In genomic region chr4:149775760-149776362, GRCm38 (mm10) we compare ENCODE assay signal across 12 mouse cellular contexts. TPM values are rescaled to one million over a fixed set of nuclear protein-coding genes. Genes with fewer than 3 reads are reported as not detected.
DNase-seq lines count a peak whose midpoint lies in the region; ATAC-seq and TF ChIP-seq lines count a peak whose summit lies in the region.
"Had no signal": no experiment of that assay in that cellular context is flagged by ENCODE, and none has a peak within 500 bp of the region (broad histone marks: within the 10 kb centered on the region; RNA-seq: fewer than 3 reads in every experiment).

No protein-coding gene starts in this region.

- peak overlapping the region; percentile 63; the same call in 1 of the 2 replicates for H3K27ac ChIP-seq in layer of hippocampus, adult 2 months
- no peak overlapping the region for H3K27ac ChIP-seq in intestine, embryonic 15.5 days
- H3K27ac ChIP-seq: embryonic facial prominence, embryonic 12.5 days had no signal

- H3K27me3 ChIP-seq in intestine, embryonic 15.5 days (replicated peaks) = 0 out of 2 replicates have a peak, but pooled peaks cover 2% of the 10 kb centered on the region
- H3K27me3 ChIP-seq: embryonic facial prominence, embryonic 12.5 days had no signal

- no peaks in the 10 kb centered on the region for H3K9me3 ChIP-seq in intestine, embryonic 15.5 days
- H3K9me3 ChIP-seq: embryonic facial prominence, embryonic 12.5 days; G1E; heart, embryonic 12.5 days had no signal

- H3K9ac ChIP-seq in intestine, embryonic 15.5 days = no peak overlapping the region
- H3K9ac ChIP-seq: embryonic facial prominence, embryonic 12.5 days; heart, embryonic 12.5 days had no signal

- 15% methylated on average over 8 of the region's 8 CpGs for WGBS in intestine, embryonic 15.5 days

- ATAC-seq in intestine, embryonic 15.5 days = peak; percentile 32
- ATAC-seq: inflammation-experienced regulatory T-cells, adult 6 months had no signal

- no peak for TF ChIP-seq CTCF in layer of hippocampus, adult 2 months (conservative IDR thresholded peaks at IDR 0.05)

- no peaks in the 10 kb centered on the region for H3K36me3 ChIP-seq in intestine, embryonic 15.5 days
- H3K36me3 ChIP-seq: embryonic facial prominence, embryonic 12.5 days; heart, embryonic 12.5 days had no signal

- H3K4me3 ChIP-seq in layer of hippocampus, adult 2 months = no peak overlapping the region
- no peak overlapping the region for H3K4me3 ChIP-seq in intestine, embryonic 15.5 days (replicated peaks)
- H3K4me3 ChIP-seq: embryonic facial prominence, embryonic 12.5 days; heart, embryonic 12.5 days had no signal

- DNase-seq in layer of hippocampus, adult 2 months (ENCODE audit: low spot score in 2 of 2) = no peak
- DNase-seq in layer of hippocampus, adult 9-10 months (ENCODE audit: low spot score) = no peak
- DNase-seq in urinary bladder, postnatal 14 days (ENCODE audit: low spot score) = peak; percentile 46
- DNase-seq in urinary bladder, postnatal 10 days (ENCODE audit: low spot score) = no peak
- DNase-seq in cerebellum, adult 11-12 months = no peak
- DNase-seq in frontal cortex, adult 2 months (ENCODE audit: extremely low spot score in 1 of 2, low spot score in 1 of 2) = no peak
- DNase-seq: cerebellum, adult 8-10 months had no signal

- H3K4me2 ChIP-seq in intestine, embryonic 15.5 days (replicated peaks) = peak overlapping the region; percentile 28
- H3K4me2 ChIP-seq: embryonic facial prominence, embryonic 12.5 days; heart, embryonic 12.5 days had no signal

- peaks cover 23% of the 10 kb centered on the region for H3K4me1 ChIP-seq in intestine, embryonic 15.5 days (replicated peaks)

RNA-seq across cellular contexts. Expression of gene Slc25a33, which starts 1.8 kb away (rescaled TPM):
- 10 to 100 TPM; 35.6 to 35.8 TPM for total RNA-seq in layer of hippocampus, adult 2 months (2021)
- 9.5 and 10.3 TPM in 2 replicates for polyA plus RNA-seq in intestine, embryonic 15.5 days (2015; fragmentation: Nextera tagmentation; extraction: Ambion mirVana)
- polyA plus RNA-seq in frontal cortex, adult 2 months (2012; rRNA removed) = 35.1 and 36.5 TPM in 2 replicates

RNA-seq across cellular contexts. Expression of gene Tmem201, which starts 38.0 kb away (rescaled TPM):
- total RNA-seq in layer of hippocampus, adult 2 months (2021) = 10 to 100 TPM; 69.7 to 78.3 TPM
- polyA plus RNA-seq in intestine, embryonic 15.5 days (2015; fragmentation: Nextera tagmentation; extraction: Ambion mirVana) = 23.3 and 24.7 TPM in 2 replicates
- 78.2 and 79.6 TPM in 2 replicates for polyA plus RNA-seq in frontal cortex, adult 2 months (2012; rRNA removed)
